Mouse (Mus musculus): Measurements from ENCODE around the gene Crocc.

GRCm38 (mm10) chr4:140993846-140994245 is 66.5 kb downstream of the Crocc start:
- TF ChIP-seq EP300 (optimal IDR thresholded peaks at IDR 0.05) (no peak), CTCF (IDR thresholded peaks at IDR 0.05; ENCODE audit: low read depth) (no peak)

Measured in stomach, postnatal 0 days (tissue).